Mouse (Mus musculus) adrenal gland, postnatal 10 days (tissue): ENCODE measurements at regions not wholly inside any gene's neighbourhood (a gene's known extent, or its start where the extent isn't known, plus 50 kb on each side); places are given as distances from the start of the nearest gene placed in this dataset.

Experiments used
- DNase-seq: peaks from one replicate; pipeline ENCODE4 v3.0.0; 2021; ENCODE audit warnings: mixed read lengths

GRCm38 (mm10) chr12:71481371-71481770 lies 171.7 kb downstream of the Dact1 start:
- DNase-seq = no peak

DNA sequence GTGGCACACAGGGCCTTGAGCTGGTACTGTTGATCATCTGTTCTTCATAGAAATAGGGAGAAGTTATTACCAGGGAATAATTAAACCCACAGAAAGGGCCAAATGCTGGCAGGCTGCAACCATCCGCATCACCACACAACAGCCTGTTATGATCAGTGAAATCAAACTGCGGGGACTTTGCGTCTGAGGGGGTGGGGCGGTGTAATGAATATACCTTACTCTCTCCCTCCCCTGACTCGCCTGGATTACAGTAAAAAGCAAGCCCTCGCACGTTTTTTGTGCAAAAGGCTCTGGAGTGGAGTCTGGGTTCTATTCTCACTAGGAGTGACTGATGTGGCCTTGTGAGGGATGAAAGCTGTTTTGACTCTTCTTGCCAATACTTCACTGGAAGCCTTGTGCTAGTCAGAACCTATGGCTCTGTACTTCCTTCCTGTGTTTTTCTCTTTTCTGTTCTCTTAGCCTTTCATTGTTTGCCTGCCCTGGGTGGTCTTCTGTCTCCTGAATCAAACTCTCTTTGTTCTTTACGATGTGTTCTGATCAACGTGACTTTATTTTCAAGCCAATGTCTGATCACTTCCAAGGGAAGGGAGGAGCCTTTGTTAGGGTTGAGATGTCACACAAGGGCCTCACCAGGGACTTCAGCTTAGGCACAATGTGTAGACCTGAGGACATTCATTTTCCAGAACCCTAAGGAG lies 172.4 kb downstream of the Dact1 start:
- no peak for DNase-seq

DNA sequence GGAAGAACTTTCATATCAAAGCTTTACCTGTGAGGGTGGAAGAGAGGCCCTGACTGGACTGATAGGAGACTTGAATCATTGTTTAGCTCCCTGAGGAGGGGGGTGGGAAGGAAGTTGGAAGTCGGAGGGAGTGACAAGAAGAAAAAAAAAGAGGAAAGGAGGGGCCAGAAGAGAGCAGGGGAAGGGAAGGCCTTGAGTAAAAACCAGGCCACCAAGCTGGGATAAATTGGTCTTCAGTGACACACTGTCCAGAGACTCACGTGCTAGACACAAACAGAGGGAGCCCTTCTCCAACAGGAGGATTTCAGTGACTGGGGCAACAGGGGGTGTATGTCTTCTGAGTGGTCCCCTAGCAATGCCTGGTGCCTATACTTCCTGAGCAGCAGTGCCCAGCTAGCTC lies 172.9 kb downstream of the Dact1 start:
- DNase-seq = no peak

GRCm38 (mm10) chr12:71483536-71484165 lies 174.0 kb downstream of the Dact1 start:
- DNase-seq = no peak

GRCm38 (mm10) chr12:71484286-71484685 lies 174.6 kb downstream of the Dact1 start:
- no peak for DNase-seq

DNA sequence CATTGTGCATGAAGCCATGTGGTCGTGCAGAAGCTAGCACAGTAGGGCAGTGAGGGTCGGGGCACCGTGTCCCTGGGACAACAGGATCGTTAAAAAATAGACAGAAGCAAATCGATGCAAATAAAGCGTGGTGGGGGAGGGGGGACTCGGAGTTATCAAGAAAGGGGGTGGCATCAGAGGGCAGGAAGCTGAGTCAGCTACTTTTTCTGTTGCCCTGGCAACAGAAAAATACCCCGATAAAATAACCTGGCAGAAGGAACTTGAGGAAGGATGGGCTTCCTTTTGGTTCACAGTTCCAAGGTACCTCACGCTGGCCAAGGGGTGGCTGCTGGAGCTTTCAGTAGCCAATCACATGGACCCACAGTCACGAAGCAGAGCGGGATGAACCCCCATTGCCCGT lies 176.4 kb downstream of the Dact1 start:
- DNase-seq = no peak

DNA sequence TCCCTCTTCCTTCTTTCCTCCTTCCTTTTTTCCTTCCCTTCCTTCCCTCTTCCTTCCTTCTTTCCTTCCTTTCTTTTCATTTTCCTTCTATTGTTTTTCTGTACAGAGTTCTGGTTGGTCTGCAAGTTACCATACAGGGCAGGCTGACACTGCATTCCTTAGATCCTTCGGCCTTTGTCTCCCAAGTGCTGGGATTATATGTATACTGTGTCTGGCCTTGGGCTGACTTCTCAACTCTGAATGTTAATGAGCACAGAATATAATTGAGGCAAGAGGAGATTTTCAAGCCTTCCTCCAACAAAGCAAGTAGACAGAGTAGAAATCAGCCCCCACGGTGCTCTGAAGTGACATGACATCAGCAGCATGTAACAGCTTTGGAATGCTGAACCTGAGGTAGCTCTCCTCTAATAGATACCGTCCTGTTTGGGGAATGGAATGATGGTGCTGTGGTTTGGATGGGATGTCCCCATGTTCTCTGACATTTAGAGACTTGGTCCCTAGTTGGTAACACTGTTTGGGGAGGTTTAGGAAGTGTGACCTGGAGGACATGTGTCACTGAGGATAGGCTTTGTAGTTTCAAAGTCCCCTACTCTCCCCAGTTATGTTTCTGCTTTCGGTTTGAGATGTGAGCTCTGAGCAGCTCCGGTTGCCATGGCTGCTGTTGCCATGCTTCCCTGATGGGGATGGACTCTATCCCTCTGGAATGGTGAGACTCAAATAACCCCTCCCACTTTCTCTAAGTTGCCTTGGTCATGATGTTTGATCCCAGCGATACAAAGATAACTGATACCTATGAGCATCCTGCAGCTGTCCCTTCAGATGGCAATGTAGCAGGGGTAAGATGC lies 178.1 kb downstream of the Dact1 start:
- DNase-seq = no peak

- DNase-seq = no peak
These were observed 179.6 kb downstream of the Dact1 start for GRCm38 (mm10) chr12:71489295-71489694.

- no peak for DNase-seq
These were observed 185.2 kb downstream of the Dact1 start for GRCm38 (mm10) chr12:71494803-71495293.

GRCm38 (mm10) chr12:71498246-71499029 lies 188.8 kb downstream of the Dact1 start:
- peak; percentile 19 for DNase-seq

DNA sequence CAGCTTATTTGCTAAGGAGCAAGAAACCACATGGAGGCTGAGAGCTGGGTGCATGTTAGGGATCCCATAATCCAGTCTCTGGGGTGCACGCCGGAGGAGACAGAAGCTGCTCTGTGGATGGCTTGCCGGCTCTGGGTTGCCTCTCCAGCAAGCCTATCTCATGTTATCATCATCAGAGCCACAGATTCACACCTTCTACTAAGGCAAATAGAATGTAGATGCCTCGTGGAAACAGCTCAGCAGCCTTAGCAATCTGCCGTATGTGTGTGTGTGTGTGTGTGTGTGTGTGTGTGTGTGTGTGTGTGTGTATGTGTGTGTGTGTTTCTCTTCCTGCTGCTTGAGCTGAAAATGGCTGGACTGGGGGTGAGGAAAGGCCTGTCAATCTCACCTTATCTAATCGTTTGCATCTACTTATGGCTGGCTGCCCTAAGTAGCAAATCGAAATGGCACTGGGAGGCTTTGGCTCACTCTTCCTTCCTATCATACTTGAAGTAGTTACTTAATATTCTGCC lies 191.7 kb downstream of the Dact1 start:
- no peak for DNase-seq

GRCm38 (mm10) chr12:71503265-71503664 lies 193.6 kb downstream of the Dact1 start:
- DNase-seq = no peak

GRCm38 (mm10) chr12:71506206-71506605 lies 196.5 kb downstream of the Dact1 start:
- DNase-seq = no peak

- no peak for DNase-seq
These were observed 197.0 kb downstream of the Dact1 start for GRCm38 (mm10) chr12:71506716-71507115.

- DNase-seq = no peak
These were observed 203.4 kb downstream of the Dact1 start for GRCm38 (mm10) chr12:71512915-71513612.

DNA sequence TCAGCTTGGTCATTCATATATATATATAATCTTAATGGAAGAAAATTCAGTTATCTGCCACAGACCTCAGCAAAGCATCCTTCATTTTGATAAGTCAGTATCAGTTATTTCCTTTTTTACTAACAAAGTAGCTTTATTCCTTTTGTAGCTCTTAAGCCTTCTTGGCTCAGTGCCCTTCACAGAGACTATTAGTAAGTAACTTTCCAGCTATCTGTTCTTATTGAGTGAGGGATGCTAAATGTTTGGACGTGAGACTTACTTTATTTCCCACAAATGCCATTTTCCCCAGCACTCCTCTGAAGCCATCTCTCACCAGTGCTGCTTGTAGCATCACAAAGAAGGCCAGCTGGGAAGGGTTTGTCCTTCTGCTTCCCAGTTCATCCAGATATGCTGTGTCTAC lies 209.8 kb downstream of the Dact1 start:
- no peak for DNase-seq

DNA sequence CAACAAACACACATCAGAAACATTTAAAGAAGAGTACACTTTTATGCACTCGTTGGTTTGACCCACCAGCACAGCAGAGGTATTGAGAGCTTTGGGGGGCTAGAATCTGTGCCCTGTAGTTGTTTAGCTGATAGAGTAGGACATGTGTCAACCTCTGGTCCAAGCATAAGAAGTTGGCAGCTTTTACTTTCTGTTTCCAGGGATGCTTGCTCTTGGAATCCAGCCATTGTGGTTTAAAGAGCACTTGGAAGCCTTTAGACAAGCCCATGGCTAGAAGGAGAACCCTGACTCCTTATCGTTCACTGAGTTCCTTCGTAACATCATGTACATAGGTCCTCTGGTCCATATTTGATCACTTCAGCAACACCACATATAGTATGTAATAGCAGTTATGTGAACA lies 212.3 kb downstream of the Dact1 start:
- no peak for DNase-seq

- no peak for DNase-seq
These were observed 212.8 kb downstream of the Dact1 start for GRCm38 (mm10) chr12:71522451-71522850.

- no peak for DNase-seq
These were observed 214.5 kb downstream of the Dact1 start for GRCm38 (mm10) chr12:71524156-71524555.

- DNase-seq = no peak
These were observed 215.7 kb downstream of the Dact1 start for GRCm38 (mm10) chr12:71525255-71525927.

GRCm38 (mm10) chr12:71526623-71527022 lies 216.9 kb downstream of the Dact1 start:
- no peak for DNase-seq
